Mouse (Mus musculus) heart, adult 2 months (tissue): ENCODE measurements around the gene Afap1l2.

Experiments
- CTCF ChIP-seq: fragments of 200-600 bp; IDR thresholded peaks from 2 replicates; pipeline ENCODE4 v1.8.1; 2022; ENCODE audit warnings: antibody characterized with exemption, mild to moderate bottlenecking, moderate library complexity
- POLR2A ChIP-seq: fragments of 200-500 bp; IDR thresholded peaks from 2 replicates; pipeline ENCODE4 v1.6.1; 2011; ENCODE audit warnings: mild to moderate bottlenecking, low read depth, low read length, control low read depth; ENCODE audit not compliant: insufficient read depth

- TF ChIP-seq POLR2A (no peak), CTCF (no peak)
Observed at GRCm38 (mm10) chr19:56944826-56945225, 63.2 kb downstream of the Afap1l2 start.
